Mouse (Mus musculus): ENCODE results near the gene Rasal2.

DNA sequence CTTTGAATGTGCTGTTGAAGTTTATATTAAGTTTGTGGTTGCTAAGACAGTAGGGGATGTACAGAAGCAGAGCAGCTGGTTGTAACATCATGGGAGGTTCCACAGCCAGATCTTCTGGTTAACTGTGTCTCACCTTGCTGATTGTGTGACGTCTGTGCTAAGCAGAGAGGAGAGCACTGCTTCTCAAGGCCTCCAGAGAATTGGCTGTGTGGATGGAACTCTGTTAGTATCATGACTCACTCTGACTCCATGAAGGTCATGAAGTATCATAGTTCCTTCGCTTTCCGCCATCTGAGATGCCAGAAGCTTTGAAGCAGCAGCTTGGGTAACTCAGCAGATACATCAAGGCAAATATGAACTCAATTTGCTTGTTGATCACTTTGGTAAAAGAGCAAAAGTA is 144.5 kb downstream of the Rasal2 start:
- TF ChIP-seq EP300 (IDR thresholded peaks at IDR 0.05; ENCODE audit: insufficient read depth, low read depth, low read length) = no peak
- TF ChIP-seq POLR2A (IDR thresholded peaks at IDR 0.05; ENCODE audit: insufficient read depth, low read depth, low read length) = no peak

Measured in heart, adult 2 months (tissue).